Mouse (Mus musculus): ENCODE results near the gene Stard3. TPM values are rescaled to one million over a fixed set of nuclear protein-coding genes. Genes with fewer than 3 reads are reported as not detected.

Gene Stard3
- total RNA-seq, 2 experiments from 2014 or later = 18.4 to 27.8 TPM

DNA sequence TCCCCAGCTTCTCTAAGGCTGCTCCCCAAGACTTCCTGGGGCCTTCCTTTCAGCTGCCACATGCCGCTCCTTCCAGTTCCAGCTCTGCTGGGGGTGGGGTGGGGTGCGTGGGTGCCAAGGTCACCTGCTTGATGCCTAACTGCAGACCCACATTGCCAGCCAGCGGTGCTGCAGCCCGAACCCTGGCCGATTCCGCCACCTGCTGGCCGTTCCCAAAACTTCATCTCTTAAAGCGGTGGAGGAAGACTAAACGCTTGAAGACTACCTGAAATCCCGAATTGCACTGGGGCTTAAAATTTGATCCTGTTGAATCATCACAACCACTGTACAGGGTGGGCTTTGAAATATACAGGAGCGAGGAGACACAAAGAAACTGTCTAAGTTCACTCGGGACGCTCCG is 12.9 kb upstream of the Stard3 start:
- ATAC-seq (replicated peaks; ENCODE audit: poor library complexity, severe bottlenecking) = peak; percentile 39; the same call in 1 of the 2 replicates

DNA sequence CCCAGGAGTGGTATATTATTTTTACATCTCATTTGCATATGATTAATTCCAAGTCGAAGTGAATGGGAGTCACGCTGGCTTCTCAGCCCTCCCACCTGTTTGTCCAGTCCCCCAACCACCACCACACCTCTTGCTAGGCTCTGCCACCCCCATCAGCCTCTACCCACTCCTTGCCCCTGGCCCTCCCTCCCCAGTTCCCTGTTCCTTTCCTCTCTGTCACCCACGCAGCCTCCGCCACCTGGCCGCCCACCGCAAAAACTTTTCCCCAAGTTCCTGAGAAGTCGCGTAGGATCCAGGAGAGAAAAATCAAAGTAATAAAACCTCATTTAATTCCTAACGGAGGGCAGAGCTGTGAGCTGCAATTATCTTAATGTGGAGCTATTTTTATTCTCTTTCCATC is 12.0 kb upstream of the Stard3 start:
- no peak for ATAC-seq (replicated peaks; ENCODE audit: poor library complexity, severe bottlenecking)

DNA sequence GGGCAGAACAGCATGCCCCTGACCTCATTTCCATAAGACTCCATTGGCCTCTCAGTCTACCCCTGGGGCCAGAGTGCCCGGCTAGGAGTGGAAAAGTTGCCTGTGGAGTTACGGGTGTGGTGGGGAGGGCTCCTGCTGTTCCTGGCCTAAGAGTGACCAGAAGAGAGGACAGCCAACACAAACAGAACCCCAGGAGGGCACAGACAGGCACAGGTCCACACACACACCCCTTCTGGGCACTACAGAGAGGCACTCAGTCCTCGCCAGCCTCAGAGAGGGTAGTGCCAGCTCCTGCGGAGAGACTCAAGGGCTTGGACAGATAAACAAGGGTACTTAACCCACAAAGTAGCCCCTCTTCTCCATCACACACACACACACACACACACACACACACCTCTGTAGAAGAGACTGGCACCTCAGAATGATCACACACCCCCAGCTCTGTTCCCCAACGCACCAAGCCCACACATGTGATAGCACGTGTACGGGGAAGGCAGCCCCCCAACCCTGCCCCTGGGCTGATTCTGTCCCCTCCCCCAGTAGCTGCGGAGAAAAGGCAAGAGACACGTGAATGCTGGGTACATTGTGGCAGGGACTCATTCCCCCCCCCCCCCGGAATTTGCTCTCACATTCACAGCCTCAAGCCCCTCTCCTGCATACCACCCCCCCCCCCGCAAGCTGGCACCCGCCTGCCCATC is 10.6 kb upstream of the Stard3 start:
- no peak for ATAC-seq (replicated peaks; ENCODE audit: poor library complexity, severe bottlenecking)

DNA sequence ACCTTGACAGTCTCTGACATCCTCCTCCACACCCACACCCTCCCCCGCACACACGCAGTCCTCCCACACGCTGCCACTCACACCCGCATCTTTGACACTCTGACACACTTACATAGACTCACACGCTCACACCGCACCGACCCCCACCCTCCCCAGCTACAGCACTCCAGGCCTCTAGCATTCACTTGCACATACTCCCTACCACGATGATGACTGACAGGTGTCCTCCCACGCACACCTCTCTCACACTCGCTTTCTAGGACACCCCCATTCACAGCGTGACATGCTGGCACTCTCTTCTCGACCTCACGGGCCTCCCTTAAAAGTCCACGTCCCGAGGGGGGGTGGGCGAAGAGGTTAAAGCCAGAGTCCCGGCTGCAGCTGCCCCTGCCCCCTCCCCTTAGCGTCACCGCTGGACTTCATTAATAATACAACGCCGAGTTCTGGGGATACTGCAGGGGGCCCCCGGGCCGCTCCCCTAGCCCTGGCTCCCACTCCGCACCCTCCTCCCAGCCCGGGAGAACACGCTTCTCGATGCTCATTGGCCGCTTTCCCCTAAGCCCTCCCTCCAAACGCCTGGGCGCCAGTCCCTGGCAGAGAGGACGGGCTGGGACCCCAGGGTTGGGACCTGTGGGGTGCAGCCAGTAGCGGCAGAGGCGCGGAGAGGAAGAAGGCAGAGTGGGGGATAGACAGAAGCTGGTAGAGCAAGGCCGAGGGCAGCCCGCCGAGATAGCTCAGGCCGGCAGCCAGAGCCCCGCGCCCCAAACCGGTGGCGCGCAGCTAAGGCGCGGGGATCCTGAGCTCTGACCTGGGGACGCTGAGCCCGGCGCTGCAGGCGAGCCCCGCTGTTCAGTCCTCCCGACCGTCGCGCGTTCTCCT is 9.8 kb upstream of the Stard3 start, which contains the start of gene Ppp1r1b:
Ppp1r1b (plus strand) TSS at position 322 of the 879 bp plus-strand sequence.
- peak; percentile 40; the same call in 1 of the 2 replicates for ATAC-seq (replicated peaks; ENCODE audit: poor library complexity, severe bottlenecking)

DNA sequence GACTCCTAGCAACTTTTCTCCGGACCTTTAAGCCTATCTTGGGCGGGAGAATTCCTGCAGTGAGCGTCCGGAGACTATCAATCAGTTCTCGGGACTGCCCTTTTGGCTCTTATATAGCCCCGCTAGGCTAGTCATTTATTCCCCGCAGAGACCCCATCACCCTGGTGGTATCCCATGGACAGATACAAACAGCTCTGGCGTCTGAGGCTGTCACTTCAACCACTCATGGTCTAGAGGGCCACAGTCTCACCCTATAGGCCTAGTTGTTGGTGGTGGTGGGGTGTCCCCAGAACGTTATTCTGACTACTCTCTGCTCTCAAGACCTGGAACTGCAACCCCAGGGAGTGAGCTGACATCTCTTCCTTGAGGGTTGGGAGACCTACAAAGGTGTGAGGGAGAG is 8.9 kb upstream of the Stard3 start:
- ATAC-seq (replicated peaks; ENCODE audit: poor library complexity, severe bottlenecking) = no peak

DNA sequence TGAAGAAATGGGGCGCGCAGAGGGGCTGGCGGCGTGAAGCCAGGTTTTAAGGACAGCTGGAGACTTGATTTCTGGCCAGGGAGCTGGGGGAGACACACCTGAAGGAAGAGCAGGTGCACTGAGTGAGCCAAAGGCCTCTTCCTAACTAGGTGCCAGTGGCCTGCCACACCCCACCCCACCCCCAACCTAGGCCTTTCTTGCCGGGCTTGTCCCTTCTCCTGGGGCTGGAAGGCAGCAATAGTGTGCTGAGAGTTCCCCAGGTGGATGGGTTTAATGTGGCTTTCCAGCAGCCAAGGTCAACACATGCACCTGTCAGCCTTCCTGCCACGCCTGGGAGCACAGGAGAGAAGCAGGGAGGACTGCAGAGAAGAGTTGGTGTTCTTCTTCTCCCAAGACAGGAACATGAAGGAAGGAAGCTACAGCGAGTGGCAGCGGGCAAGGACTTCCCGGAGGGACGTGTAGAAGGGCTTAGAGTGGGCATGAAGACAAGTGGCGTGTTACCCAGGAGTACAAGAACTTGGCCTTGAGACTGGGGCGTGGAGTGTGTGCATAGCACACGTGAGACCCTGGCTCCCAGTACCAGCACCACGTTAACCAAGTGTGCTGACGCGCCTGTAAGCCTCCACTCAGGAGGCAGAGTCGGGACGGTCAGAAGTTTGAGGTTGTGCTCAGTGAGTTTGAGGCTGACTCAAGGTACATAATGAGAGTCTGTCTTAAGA is 5.7 kb upstream of the Stard3 start:
- ATAC-seq (replicated peaks; ENCODE audit: poor library complexity, severe bottlenecking) = no peak

DNA sequence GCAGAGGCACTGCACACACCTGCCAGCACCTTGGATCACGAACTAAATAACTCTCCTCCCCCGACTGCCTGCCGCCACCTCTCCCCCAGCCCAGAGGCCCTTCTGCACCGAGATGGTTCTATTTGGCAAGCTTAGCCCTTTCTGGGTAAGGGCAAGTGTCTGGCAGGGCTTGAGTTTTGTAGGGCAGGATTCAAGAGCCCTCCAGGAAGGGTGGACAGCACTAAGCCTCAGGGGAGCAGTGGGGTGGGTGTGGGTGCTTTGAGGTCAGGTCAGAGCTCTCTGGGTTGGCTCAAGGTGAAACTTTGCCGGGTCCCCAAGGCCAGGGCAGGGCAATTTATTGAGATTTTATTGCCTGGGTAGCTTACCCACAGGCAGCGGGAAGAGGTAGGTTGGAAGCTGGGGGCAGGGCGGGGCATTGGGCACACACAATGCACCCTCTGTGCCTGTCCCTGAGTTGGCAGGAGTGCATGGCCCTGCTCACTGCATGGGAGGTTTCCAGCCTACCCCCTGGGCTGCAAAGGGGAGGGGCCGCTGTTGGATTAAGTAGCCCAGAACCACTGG is 4.4 kb upstream of the Stard3 start:
- no peak for ATAC-seq (replicated peaks; ENCODE audit: poor library complexity, severe bottlenecking)

DNA sequence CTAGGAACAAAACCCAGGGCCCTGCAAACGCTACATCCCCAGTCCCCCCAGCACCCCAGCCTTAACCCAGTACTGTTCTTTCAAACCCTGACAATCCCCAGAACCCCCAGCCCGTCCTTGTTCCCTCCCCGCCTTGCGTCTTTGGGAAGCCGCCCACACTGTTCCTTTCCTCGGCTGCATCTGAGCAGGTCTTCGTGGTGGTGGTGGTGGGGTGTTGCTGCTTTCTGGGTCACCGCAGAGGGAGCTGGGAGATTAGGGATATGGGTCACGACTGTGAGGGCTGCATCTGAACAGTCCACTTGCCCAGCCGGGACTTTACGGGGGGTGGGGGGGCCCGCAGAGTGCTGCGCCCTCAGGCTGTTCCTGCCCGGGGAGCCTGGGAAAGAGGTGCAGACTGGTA is 3.7 kb upstream of the Stard3 start:
- no peak for ATAC-seq (replicated peaks; ENCODE audit: poor library complexity, severe bottlenecking)

DNA sequence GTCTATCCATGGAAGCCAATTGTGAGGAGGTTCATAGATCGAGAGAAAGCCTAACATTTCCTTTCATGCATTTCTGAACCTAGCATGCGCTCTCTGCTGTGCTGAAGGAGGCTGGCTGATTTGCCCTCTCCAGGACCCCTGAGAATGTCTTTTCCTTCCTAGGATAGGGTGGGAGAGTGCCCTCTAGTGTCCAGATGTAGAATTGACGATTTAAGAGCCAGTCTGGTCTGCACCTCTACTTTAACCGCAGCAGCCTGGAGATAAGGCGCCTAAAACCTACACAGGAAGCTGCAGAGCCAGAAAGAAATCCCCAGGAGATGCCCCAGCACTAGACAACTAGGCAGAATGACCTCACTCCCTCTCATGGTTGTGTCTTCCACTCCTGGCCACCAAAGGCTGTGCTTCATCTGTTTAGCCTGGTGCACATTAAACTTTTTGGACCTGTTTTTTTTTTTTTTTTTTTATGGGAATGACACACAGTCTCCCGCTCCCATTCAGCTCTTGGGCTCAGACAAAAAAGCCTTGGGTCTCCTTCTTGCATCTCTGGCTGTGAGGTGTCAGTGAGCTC is 2.4 kb upstream of the Stard3 start:
- ATAC-seq (replicated peaks; ENCODE audit: poor library complexity, severe bottlenecking) = peak; percentile 60

DNA sequence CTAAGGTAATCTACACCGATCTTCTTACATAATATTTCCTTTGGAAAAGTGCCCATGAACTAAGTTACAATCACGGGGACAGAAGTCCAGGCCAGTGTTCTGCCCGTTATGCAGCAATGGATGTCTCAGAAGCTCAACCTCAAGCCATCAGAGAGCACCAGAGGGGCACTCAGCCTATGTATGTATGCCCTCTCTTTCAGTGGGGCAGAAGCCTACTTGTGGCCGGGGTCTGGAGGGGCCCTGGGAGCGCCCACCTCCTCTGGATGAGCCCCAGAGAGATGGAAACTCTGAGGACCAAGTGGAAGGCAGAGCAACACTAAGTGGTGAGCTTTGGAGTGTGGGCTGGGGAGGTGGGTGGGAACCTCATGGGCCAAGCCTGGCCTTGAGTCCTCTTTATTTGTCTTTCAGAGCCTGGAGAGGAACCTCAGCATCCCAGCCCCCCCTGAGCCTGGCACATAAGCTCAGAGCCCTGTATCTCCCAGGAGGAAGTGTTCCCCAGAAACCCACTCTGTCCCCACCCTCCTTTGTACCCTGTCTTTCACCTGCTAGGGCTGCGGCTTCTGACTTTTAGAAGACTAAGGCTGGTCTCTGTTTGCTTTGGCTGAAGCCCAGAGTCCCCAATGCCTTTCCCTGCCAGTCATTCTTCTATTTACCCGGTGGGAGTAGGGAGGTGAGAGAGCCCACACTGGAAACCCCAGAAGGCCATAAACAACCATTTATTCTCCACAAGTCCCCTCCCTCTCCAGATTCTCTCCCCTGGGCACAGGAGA is 1.4 kb upstream of the Stard3 start:
- no peak for ATAC-seq (replicated peaks; ENCODE audit: poor library complexity, severe bottlenecking)

DNA sequence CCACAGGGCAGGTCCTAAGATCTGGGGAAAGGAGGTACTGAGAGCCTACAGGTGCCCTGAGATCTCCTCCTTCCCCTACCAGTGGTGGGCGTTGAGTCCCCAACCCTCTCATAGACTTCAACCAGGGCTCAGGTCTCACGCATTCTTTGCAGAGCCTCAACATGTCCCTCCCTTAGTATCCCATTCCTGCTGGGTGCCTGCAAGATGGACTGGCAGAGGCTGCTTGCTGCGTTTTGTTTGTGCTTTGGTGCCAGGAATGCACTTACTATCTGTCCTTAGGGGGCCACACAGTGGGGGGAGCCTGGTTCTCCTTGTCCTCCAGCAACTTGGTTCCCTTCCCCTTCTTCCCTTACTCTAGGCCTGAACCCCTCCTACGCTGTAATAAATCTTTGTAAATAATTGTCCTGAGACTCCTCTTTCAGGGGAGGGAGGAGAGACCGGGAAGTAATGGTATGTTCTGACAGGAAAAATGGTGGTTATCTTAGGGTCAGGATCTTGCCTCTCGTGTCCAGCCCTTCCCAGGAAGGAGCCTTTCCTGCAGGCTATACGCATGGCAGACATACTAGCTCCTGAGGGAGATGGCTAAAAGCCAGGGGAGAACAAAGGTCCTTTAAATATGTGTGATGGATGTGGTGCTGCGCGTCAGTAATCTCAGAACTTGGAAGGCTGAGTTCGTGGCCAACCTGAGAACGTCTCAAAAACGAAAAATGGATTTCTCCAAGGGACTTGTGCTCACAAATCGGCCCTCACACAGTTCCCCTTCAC is 590 bp upstream of the Stard3 start:
- ATAC-seq (replicated peaks; ENCODE audit: poor library complexity, severe bottlenecking) = no peak

DNA sequence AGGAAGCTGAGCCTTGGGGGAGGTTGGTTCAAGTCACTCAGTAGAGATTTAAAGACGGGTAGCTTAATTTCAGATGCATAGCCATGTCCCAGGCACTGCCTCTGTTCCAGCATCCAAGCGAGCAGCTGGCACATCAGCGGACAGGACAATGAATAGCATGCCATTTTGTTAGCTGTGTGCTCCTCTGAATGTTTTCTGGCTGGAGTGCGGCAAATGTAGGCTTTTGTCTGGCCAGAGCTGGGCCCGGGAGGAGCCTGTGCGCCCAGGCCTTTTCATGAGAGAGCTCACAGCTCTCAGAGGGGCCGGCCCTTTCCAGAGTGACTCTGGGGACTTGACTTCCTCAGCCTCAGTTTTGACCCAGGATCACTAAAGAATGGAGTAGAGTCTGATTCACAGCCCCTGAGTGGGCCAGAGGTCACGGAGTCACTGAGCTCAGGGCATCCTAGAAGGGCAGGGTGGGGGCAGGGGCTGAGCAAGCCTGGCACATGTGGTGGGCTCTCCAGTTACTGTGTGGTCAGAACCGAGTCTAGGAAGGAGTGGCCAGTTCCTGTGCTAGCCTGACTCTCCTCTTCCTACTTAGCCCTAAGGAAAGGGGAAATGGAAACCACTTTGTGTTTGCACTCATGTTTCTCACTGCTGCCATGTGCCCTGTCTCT is 2.8 kb downstream of the Stard3 start:
- peak; percentile 77 for ATAC-seq (replicated peaks; ENCODE audit: poor library complexity, severe bottlenecking)

DNA sequence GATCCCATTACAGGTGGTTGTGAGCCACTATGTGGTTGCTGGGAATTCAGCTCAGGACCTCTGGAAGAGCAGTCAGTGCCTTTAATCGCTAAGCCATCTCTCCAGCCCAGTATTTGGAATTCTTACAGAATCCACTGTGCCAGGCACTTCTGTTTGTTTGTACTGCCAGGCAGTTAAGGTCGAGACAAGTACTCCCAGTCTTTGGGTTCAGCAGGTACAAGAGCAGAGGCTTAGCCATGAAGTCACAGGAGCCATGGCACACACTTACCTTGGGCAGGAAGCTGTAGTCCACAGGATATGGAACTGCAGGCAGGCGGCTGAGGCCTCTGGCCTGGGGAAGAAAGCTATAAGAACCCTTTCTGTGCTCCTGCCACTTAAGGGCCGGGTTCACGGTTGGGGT is 5.6 kb downstream of the Stard3 start:
- no peak for ATAC-seq (replicated peaks; ENCODE audit: poor library complexity, severe bottlenecking)

DNA sequence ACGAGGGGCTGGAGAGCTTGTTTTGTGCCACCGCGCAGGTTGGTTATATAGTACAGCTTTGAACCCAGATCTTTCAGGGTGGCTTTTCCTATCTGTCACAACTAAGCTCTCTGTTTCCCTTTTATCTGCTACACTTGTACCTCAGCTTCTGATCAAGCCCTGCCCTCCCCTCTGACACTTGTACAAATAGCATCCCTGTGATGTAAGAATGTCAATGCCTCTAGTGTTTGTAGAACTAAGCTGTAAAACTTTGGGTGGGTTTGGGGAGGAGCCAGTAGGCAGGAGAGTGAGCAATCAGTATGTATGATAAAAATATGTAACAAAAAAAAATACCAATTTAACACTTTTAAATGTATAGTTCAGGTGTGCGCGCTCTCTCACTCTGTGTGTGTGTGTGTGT is 6.2 kb downstream of the Stard3 start:
- ATAC-seq (replicated peaks; ENCODE audit: poor library complexity, severe bottlenecking) = no peak

DNA sequence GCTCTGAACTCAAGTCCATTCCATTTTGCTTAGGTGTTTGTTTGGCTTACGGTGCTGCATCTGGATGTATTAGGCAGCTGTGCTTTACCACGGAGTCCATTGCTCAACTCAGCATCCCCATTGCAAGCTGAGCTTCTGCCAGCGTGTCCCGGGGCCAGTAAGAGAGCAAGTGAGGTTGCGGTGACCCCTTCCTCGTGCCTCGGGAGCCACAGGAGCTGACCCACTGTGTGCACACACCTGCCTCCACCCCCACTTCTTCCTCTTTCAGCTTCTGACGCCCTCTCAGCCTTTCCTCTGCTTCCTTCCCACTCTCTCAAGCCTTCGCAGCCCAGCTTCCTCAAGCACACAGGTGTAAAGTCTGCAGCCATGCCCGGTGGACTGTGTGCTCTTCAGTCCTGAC is 8.1 kb downstream of the Stard3 start:
- peak; percentile 75 for ATAC-seq (replicated peaks; ENCODE audit: poor library complexity, severe bottlenecking)

DNA sequence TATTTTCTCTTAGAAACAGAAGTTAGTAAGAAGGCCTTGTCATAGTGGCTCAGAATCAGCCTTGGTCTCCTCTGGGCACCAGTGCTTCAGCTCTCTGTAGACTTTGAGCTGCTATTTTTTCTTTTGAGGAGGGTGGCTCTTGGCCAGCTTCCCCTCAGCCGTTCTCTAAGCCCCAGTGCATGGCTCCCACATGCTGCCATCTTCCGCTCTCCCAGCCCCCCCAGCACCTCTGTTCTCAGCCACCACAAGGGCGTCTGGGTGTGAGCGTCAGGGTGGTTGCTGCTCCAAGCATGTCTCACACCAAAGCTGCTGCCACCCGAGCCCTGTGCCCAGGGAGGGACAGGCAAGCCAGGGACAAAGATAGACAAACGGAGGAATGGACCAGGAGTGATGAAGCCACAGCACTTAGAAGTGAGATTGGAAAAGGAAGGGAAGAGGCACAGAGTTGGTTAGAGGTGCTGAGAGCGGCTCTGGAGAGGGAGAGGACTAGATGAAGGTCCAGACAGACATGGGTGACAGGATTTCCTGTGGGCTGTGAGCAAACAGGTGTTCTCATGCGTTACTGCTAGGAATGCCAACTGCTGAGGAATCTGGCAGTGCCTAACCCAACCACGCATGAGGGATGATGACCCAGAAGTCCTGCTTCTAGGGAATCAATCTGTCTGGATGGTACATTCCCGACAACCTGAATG is 9.1 kb downstream of the Stard3 start:
- no peak for ATAC-seq (replicated peaks; ENCODE audit: poor library complexity, severe bottlenecking)

DNA sequence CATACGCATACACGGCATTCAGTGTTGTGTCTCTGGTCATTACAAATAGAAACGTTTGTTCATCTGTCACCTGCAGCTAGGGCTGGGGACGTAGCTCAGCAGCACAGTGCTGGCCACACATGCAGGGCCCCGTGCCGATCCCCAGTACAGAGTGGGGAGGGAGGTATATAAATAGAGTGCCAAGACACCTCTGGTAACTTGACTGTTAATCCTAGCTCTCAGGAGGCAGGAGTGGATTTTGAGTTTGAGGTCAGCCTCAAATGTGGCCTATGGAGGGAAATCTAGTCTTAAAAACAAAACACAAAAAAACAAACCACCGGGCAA is 9.7 kb downstream of the Stard3 start:
- no peak for ATAC-seq (replicated peaks; ENCODE audit: poor library complexity, severe bottlenecking)

DNA sequence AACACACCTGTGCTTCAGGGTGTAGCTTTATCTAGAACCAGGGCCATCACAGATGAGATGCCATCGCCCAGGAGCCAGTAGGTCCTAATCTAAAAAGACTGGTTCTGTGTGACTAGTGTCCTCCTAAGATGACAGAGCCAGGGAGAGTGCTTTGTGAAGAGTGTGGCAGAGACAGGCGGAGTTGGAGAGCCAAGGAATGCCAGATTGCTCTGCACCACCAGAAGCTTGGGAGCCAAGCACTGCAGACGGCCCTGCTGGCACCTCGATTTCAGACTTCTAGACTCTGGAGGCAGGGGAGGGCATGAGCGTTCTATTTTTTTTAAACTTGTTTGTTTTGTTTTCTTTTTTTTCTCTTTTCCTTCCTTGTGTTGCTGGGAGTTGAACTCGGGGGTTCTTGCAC is 11.2 kb downstream of the Stard3 start:
- no peak for ATAC-seq (replicated peaks; ENCODE audit: poor library complexity, severe bottlenecking)

Measured in granulocyte monocyte progenitor cell, adult 5-6 weeks (primary cell).